Mouse (Mus musculus): Measurements from ENCODE around the gene Pemt. TPM values are rescaled to one million over a fixed set of nuclear protein-coding genes. Genes with fewer than 3 reads are reported as not detected.
A peak's percentile ranks its signal among the peaks of the same experiment; 100 is the strongest.

Pemt gene
- total RNA-seq, 2 experiments from 2014 or later = 5.5 to 11.1 TPM

DNA sequence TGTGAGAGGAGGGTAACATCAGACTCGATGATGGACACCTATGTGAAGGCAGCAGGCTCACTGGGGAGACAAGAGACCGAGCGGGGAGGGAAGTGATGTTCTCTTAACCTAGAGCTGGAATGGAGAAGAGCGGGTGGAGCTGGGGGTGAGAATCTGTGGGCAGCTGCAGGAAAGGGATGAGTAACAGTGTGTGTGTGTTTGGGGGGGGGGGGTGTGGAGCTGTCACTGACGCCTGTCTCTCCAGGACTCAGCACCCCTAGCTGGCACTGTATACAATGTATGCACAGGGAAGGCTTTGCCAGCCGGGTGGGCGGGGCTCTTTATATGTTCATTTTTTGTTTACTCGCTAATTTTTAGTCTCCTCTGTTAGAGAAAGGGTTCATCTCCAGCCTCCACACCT lies 42.5 kb downstream of the Pemt start:
- no peak for DNase-seq (ENCODE audit: low spot score in 2 of 2)

GRCm38 (mm10) chr11:60001231-60001980 lies 44.9 kb downstream of the Pemt start:
- DNase-seq (ENCODE audit: low spot score in 2 of 2) = no peak

DNA sequence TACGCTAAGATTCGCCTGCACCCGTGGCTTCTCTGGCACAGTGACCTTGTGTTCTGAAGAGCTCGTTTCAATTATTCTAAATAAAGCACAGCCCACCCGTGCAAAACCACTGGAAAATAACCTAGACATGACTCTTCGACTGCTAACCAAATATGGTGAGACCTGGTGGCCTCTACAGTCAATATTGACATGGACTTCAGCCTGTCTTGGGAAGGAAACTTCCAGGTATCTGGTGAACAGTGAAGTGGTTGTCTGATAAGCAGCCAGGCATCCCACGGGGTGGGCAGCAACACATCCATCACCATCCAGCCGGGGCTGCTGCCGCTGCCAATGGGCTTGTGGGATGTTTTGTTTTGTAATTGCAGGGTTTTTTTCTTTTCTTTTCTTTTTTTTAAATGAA lies 52.0 kb downstream of the Pemt start:
- DNase-seq (ENCODE audit: low spot score in 2 of 2) = no peak

DNA sequence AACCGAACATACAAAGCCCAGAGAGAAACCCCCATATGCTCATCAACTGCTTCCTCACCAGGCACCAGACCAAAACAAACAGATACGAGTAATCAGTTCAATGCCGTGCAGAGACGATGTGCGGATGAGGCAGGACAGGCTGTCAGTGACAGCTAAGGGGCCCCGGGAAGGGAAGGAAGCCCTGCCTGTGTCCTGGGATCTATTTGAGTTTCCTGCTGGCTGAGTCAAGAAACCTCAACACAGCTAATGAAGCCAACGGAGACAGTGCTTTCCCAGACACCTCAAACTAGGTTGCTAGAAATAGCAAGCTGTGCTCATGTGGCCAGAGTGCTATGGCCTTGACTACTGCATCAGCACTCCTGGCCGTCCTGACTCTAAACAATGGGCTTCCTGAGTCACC lies 54.9 kb downstream of the Pemt start:
- no peak for DNase-seq (ENCODE audit: low spot score in 2 of 2)

- DNase-seq (ENCODE audit: low spot score in 2 of 2) = no peak
These were observed 56.9 kb downstream of the Pemt start for GRCm38 (mm10) chr11:59989406-59989805.

- no peak for DNase-seq (ENCODE audit: low spot score in 2 of 2)
These were observed 68.5 kb downstream of the Pemt start for GRCm38 (mm10) chr11:59977831-59978230.

DNA sequence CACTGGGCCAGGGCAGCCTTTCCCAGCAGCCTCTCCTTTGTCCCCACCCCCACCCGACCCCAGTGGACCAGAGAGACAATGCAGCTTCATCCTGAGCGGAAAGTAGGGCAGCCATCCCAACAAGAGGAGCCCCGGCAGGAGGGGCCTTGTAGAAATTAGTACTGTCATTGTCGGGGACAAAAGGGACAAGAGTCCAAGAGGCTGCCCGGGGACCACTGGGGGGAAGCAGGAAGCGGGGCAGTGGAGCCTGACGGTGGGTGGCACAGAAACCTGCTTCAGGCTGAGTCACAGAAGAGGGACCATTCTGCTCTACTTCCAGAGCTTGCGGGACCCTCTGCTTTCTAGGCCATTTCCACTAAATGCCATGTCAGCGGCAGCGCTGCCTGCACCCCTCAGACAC lies 71.0 kb downstream of the Pemt start:
- DNase-seq (ENCODE audit: low spot score in 2 of 2) = no peak

- DNase-seq (ENCODE audit: low spot score in 2 of 2) = no peak
These were observed 72.9 kb downstream of the Pemt start for GRCm38 (mm10) chr11:59973389-59973788.

DNA sequence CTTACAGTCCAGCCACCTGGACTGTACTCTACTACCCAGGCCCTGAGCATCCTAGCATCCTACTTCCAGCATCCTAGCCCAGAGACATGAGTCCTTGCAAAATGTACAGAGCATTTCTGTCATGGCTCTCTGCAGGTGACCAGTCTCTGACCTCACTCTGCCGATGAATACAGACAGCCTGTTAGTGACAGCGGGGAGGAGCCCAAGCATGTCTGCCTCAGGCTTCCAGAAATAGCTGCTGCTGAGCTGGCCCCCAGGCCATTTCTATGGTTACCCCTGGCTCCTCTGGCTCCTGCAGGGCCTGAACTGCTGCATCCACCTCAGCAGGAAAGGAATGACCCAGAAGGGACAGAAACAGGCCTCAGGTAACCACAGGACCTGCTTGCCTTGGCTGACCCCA lies 74.6 kb downstream of the Pemt start:
- DNase-seq (ENCODE audit: low spot score in 2 of 2) = no peak

DNA sequence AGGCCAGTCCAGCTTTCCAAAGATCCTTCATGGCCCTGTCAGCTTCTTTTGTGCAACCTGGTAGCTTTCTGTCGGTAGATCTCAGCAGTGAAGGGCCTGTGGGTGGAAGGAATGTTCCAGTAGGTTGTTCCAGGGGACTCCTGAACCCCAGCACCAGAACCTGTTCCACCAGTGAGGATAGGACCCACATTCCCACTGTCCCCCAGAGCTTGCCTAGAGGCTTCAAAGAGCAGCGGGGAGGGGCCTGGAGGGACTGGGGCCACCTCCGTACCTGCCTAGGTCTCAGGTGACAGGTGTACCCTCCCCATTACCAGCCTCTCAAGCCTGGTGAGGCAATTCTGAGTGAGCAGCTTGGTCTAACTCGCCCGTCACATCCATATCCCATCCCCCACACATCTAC lies 75.5 kb downstream of the Pemt start:
- DNase-seq (ENCODE audit: low spot score in 2 of 2) = no peak

- no peak for DNase-seq (ENCODE audit: low spot score in 2 of 2)
These were observed 78.5 kb downstream of the Pemt start for GRCm38 (mm10) chr11:59967765-59968164.

GRCm38 (mm10) chr11:59966102-59966483 lies 80.2 kb downstream of the Pemt start:
- no peak for DNase-seq (ENCODE audit: low spot score in 2 of 2)

DNA sequence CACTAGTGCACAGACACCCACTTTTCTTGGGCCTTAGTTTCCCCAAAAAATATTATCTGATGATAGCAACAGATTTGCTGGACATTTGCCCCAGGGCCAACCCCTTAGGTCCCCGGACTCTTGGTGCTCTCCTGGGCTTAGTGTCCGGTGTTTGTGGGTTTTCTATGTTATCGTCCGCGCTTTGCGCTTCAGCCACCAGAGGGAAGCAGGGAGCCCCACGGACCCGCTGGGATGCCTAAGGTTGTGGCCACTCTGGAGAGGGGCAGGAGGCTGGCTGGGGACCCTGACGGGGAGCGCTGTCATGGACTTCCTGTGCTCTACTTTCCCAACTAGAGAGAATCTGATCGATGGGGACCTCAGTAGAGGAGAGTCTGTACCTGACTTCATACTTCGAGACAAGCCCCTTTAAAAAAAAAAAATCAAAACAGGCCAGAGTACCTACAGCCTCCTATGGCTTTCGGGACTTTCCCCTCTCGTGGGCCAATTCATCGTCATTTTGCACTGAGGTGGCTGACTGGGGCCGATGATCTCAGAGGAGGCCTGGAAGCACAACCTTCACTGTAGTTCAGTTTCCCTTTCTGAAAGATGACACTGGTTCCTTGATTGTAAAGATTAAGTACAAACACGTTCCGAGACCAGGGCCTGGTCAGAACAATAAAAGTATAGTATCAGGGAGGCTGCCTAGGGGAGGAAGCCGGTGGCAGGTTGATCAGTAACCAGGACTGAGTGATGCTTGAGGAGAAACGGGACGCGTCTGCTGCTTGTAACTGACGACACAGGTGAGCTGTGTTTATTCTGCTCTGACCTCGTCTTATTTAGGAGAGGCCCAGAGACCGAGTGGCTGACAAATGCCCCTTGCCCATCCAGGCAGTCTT lies 80.8 kb downstream of the Pemt start:
- DNase-seq (ENCODE audit: low spot score in 2 of 2) = peak; percentile 80 to 81

DNA sequence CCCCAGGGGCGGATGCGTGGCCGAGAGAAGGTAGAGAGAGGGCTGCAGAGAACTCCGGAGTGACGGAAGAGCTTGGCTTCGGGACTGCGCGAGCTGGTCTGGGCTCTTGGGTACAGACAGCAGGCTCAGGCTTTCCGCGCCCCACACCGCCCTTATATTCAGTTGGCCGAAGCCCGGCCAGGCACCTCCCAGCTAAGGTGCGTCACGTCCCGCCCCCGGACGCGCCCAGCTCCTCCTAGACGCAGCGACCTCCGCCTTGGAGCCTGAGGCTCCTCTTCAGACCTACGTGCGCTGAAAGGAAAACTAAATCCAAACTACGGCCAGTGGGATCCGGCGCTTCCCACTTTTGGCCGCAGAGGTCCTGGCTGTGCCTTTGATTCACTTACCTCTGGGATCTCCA lies 81.5 kb downstream of the Pemt start, which contains the start of gene Rasd1:
Gene Rasd1, minus strand, starts transcription at position 127 of the 400 bp plus-strand sequence.
- peak; percentile 85 to 93 for DNase-seq (ENCODE audit: low spot score in 2 of 2)

- peak; percentile 37 to 54 for DNase-seq (ENCODE audit: low spot score in 2 of 2)
These were observed 82.0 kb downstream of the Pemt start for GRCm38 (mm10) chr11:59964163-59964758.

GRCm38 (mm10) chr11:59963364-59964162 lies 82.7 kb downstream of the Pemt start:
- no peak for DNase-seq (ENCODE audit: low spot score in 2 of 2)

DNA sequence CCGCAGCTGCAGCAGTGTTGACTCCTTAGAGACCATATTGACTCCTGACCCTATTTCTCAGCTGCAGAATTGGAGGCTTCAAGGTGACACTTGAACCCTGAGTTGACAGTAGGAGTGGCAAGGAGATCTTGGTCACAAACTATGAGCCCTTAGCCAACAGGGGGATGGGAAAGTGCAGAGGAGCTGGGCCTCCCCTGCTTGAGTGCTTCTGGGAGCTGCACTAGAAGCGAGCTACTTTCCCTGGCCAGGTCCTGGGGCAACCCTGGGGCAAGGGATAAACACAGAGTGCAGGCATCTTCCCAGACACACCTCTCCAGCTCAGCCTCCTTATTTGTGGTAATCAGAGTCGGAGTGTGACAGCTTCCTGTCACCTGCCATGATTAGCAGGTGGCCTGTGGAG lies 83.7 kb downstream of the Pemt start:
- no peak for DNase-seq (ENCODE audit: low spot score in 2 of 2)

GRCm38 (mm10) chr11:59961338-59961875 lies 84.9 kb downstream of the Pemt start:
- DNase-seq (ENCODE audit: low spot score in 2 of 2) = no peak

DNA sequence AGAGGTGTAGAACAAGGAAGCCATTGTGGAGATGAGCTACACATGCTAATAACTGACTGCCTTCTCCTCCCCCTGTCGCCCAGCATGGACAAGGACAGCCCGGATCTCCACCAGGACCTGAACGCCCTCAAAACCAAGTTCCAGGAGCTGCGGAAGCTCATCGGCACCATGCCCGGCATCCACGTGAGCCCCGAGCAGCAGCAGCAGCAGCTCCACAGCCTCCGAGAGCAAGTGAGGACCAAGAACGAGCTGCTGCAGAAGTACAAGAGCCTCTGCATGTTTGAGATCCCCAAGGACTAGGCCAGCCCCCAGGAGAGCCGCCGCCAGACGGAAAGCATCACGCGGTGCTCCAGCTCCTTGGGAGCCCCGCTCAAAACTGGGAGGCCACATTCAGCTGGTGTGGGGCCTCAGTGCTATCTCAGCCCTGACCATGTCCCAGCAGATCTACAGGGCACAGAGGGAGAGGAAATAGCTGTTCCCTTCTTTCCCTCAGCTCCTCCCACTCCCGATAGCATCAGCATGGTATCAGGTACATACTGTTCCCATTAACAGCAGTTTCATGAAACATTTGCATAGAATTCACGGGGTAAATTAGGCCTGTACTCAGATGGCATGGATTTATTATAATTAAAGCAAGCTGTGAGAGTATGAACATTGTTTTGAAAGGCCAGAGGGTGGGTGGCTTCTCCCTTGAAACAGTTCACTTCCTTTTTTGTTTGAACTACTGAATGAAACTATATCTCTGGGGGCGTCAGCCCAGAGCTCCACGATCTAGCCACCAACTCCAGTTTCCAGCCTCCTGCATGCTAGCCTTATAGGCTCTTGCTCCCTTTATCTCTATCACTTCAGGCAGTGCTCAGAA lies 85.6 kb downstream of the Pemt start:
- no peak for DNase-seq (ENCODE audit: low spot score in 2 of 2)

DNA sequence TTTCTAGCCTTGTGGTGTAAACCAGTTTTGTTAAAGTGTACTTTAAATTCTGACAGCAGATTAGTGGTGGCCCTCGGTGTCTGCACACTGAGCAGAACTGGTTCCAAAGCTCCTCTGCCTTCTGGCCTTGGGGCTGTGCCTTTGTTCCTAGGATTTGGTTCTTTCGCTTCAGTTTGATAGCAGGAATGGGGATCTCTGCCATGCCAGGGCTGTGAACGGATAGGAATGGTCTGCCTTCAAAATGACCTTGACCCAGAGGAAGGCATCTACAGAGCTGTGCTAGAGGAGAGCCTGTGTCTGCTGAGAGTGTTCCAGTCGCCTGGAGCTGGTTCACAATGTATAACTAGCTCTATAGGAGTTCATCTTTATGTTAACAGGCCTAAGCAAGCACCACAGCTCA lies 86.8 kb downstream of the Pemt start:
- no peak for DNase-seq (ENCODE audit: low spot score in 2 of 2)
